Mouse (Mus musculus) E14TG2a.4 (cell line): Measurements from ENCODE around the gene Tubg1.
A peak's percentile ranks its signal among the peaks of the same experiment; 100 is the strongest.

ENCODE experiments used
- H3K27me3 ChIP-seq: 2 replicates; pipeline ENCODE4 v1.6.1; 2014; ENCODE audit warnings: low read length, control low read depth; ENCODE audit not compliant: insufficient read depth
- H3K36me3 ChIP-seq: 2 replicates; pipeline ENCODE4 v1.6.1; 2014; ENCODE audit warnings: low read length, control low read depth; ENCODE audit not compliant: insufficient read depth
- H3K4me1 ChIP-seq: replicated peaks from 2 replicates; pipeline ENCODE4 v1.6.1; 2014; ENCODE audit warnings: low read depth, low read length, control low read depth
- H3K4me3 ChIP-seq: replicated peaks from 2 replicates; pipeline ENCODE4 v1.5.1; 2014; ENCODE audit warnings: mild to moderate bottlenecking, low read length
- H3K9me3 ChIP-seq: 2 replicates; pipeline ENCODE4 v1.6.1; 2014; ENCODE audit warnings: low read length, control low read depth
- CTCF ChIP-seq: conservative IDR thresholded peaks from 2 replicates; pipeline ENCODE4 v1.5.1; 2014; ENCODE audit warnings: low read length
- NANOG ChIP-seq: IDR thresholded peaks from 2 replicates; pipeline ENCODE4 v1.6.1; 2014; ENCODE audit warnings: borderline replicate concordance, low read length, mixed read lengths
- POU5F1 ChIP-seq: IDR thresholded peaks from 2 replicates; pipeline ENCODE4 v1.6.1; 2014; ENCODE audit warnings: low read length, borderline replicate concordance

Gene Tubg1

DNA sequence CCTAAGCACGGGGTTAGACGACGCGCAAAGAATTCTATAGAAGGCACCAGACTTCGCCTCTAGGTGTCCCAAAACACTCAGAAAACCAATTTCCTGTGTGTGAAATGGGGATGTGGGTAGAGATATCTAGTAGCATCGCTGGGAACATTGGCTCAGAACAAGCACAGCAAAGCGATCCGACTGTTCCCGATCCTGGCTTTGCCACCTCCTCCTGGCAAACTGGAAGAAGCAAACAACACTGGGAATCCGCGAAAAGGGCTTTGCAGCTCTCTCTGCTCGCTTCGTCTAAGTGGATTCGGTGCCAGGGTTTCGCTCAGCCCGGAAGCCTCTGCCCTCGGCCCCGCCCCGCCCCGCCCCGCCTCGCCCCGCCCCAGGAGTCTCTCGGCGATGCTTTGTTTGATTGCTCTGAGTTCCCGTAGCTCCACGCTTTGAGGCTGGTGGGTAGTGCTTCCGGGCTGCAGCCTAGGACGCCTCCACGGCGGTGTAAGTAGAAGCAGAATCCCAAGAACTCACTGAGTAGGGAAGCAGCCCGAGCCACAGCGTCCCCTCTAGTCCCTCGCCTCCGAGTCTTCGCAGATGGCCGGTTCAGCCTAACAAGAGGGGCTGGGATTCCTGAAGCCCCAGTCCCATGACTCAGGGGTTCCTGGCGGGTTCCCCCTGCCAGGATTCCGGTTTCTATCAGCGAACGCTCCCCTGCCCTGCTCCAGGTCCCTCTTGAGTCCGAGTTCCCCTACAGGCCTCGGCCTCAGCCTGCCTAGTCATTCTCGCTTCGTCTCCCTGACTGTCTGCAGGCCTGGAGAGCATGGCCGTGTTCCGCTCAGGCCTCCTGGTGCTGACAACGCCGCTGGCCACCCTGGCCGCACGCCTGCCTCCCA, 37.3 kb upstream of the Tubg1 start, which contains the start of gene Coasy:
Gene Coasy (plus strand): TSS at position 358 of the 875 bp plus-strand sequence.
- H3K27me3 ChIP-seq, result peaks cover 47% of the 10 kb centered on the region
- peak within 1 kb of the TSS; percentile 94 for H3K4me3 ChIP-seq
- peaks cover 75% of the 10 kb centered on the region for H3K4me1 ChIP-seq
- no peak for TF ChIP-seq NANOG
- TF ChIP-seq CTCF, result no peak
- no peak for TF ChIP-seq POU5F1
- H3K36me3 ChIP-seq, result peaks cover 27% of the 10 kb centered on the region
- no peaks in the 10 kb centered on the region for H3K9me3 ChIP-seq

DNA sequence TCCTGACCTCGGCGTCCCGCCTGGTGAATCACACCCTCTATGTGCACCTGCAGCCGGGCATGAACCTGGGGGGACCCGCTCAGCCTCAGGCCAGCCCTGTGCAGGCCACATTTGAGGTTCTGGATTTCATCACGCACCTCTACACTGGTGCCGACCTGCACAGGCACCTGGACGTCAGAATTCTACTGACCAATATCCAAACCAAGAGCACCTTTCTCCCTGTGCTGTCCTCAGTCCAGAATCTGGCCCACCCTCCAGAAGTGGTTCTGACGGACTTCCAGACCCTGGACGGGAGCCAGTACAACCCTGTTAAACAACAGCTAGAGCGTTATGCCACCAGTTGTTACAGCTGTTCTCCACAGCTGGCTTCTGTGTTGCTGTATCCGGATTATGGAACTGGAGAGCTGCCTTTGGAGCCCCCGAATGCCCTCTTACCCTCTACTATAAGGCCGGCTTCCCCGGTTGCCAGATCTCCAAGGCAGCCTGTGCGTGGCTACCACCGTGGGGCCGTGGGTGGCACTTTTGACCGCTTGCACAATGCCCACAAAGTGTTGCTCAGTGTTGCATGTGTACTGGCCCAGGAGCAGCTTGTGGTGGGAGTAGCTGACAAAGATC, 36.5 kb upstream of the Tubg1 start:
- Histone ChIP-seq H3K27me3 (peaks cover 40% of the 10 kb centered on the region), H3K4me3 (peak overlapping the region; percentile 94), H3K36me3 (peaks cover 30% of the 10 kb centered on the region), H3K9me3 (no peaks in the 10 kb centered on the region), H3K4me1 (peaks cover 78% of the 10 kb centered on the region)
- TF ChIP-seq CTCF (no peak), NANOG (no peak)

DNA sequence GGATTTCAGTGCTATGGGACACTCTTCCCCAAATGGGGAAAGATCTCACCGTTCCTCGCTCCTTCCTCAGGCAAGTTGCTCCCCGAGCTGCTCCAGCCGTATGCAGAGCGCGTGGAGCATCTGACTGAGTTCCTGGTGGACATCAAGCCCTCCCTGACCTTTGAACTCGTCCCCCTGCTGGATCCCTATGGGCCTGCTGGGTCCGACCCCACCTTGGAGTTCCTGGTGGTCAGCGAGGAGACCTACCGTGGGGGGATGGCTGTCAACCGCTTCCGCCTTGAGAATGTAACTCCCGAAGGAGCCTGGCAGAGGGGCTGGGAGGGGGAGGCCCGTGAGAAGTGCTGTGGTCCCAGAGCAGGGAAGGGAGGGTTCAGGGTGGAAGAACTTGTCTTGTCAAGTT, 35.5 kb upstream of the Tubg1 start:
- Histone ChIP-seq H3K4me3 (no peak overlapping the region), H3K4me1 (peaks cover 77% of the 10 kb centered on the region), H3K36me3 (peaks cover 41% of the 10 kb centered on the region), H3K9me3 (no peaks in the 10 kb centered on the region), H3K27me3 (peaks cover 29% of the 10 kb centered on the region)
- no peak for TF ChIP-seq POU5F1

DNA sequence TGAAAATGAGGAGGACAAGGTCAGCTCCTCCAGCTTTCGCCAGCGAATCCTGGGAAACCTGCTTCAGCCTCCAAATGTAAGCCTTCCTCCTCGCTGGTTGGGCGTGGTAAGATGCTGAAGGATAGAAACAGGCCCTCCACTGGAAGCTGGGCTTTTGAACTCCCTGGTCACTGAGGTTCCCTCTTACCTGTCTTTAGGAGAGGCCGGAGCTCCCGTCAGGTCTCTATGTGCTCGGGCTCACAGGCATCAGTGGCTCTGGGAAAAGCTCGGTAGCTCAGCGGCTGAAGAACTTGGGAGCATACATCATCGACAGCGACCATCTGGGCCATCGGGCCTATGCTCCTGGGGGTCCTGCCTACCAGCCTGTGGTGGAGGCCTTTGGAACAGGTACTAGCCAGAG, 34.9 kb upstream of the Tubg1 start:
- Histone ChIP-seq H3K9me3 (no peaks in the 10 kb centered on the region), H3K4me3 (no peak overlapping the region), H3K36me3 (peaks cover 46% of the 10 kb centered on the region), H3K27me3 (peaks cover 24% of the 10 kb centered on the region), H3K4me1 (peaks cover 71% of the 10 kb centered on the region)
- TF ChIP-seq CTCF (no peak), POU5F1 (no peak), NANOG (no peak)

GRCm38 (mm10) chr11:101085617-101086322, 34.0 kb upstream of the Tubg1 start:
- Histone ChIP-seq H3K9me3 (no peaks in the 10 kb centered on the region), H3K4me1 (peaks cover 66% of the 10 kb centered on the region), H3K36me3 (peaks cover 56% of the 10 kb centered on the region), H3K4me3 (peak overlapping the region; percentile 90), H3K27me3 (peaks cover 14% of the 10 kb centered on the region)
- TF ChIP-seq POU5F1, result no peak
- TF ChIP-seq NANOG, result no peak
- TF ChIP-seq CTCF, result no peak

- TF ChIP-seq CTCF (no peak), POU5F1 (no peak), NANOG (no peak)
- Histone ChIP-seq H3K4me1 (peaks cover 66% of the 10 kb centered on the region), H3K9me3 (no peaks in the 10 kb centered on the region), H3K27me3 (peaks cover 9% of the 10 kb centered on the region), H3K4me3 (peak overlapping the region; percentile 90), H3K36me3 (peaks cover 61% of the 10 kb centered on the region)
Observed at GRCm38 (mm10) chr11:101086323-101086674, 33.4 kb upstream of the Tubg1 start.

DNA sequence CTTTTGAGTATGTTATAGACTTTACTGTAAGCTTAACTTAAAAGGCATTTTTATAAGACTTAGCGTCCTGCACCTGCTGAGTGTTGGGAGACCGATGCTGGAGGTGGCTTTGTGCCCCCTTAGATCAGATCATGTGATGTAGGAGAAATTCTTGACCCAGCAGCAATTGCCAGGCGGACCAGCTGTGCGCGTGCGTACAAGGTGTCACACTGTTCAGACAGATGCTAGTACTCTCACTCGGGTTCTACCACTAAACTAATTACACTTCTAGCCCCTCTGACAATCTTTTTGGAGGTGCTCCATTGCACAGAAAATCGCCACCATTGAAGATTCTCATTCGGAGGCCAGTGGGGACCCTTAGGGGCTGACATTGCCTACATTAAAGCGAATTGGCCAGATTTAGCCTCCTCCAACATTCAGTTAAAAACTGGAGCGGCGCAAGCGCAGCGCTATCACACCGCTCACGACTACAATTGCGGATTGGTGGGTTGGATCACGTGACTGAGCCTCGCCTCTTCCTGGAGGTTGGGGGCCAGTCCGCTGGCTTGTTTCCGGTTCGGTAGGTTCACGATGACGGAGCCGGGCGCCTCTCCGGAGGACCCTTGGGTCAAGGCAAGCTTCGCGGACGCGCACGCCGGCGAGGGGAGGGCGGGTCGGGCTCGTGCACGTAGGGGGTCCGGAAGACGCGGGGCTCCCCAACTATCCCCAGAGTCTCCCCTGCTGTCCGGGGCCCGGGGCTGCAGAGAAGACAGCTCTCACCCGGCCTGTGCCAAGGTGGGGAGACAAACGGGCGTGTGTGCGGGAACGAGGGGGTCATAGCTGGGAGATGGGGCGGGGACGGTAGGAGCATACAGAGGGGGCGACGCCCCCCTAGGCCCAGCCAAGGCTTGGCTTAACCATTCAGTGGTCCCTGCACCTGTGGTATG, 32.7 kb upstream of the Tubg1 start, which contains the start of gene Mlx:
Gene Mlx (plus strand): TSS at position 522 of the 926 bp plus-strand sequence.
- Histone ChIP-seq H3K27me3 (peaks cover 2% of the 10 kb centered on the region), H3K9me3 (no peaks in the 10 kb centered on the region), H3K36me3 (peaks cover 69% of the 10 kb centered on the region), H3K4me1 (peaks cover 60% of the 10 kb centered on the region), H3K4me3 (peak within 1 kb of the TSS; percentile 90)
- TF ChIP-seq NANOG, result peak; percentile 42; the same call in 1 of the 2 replicates
- TF ChIP-seq POU5F1, result no peak
- TF ChIP-seq CTCF, result no peak

GRCm38 (mm10) chr11:101087682-101088055, 32.1 kb upstream of the Tubg1 start:
- Histone ChIP-seq H3K4me3 (peak overlapping the region; percentile 90), H3K4me1 (peaks cover 62% of the 10 kb centered on the region), H3K9me3 (no peaks in the 10 kb centered on the region), H3K36me3 (peaks cover 75% of the 10 kb centered on the region), H3K27me3 (no peaks in the 10 kb centered on the region)
- no peak for TF ChIP-seq CTCF
- TF ChIP-seq NANOG, result no peak
- TF ChIP-seq POU5F1, result no peak
